Mouse (Mus musculus) forebrain, postnatal 0 days (tissue): ENCODE measurements around the gene Slx4. TPM values are rescaled to one million over a fixed set of nuclear protein-coding genes. Genes with fewer than 3 reads are reported as not detected.

Experiments
- ATAC-seq: fragments of 200-750 bp; cut with Nextera tagmentation; 2 replicates; pipeline ENCODE4 v1.8.0; 2017; ENCODE audit warnings: mild to moderate bottlenecking, moderate library complexity
- DNase-seq: peaks from one replicate; pipeline ENCODE4 v3.0.0-alpha.2; 2015
- H3K27ac ChIP-seq: fragments of 300-500 bp; sonication (generic); 2 replicates; pipeline ENCODE4 v1.5.1; 2014; ENCODE audit warnings: low read depth, mild to moderate bottlenecking, antibody characterized with exemption, low read length, moderate library complexity, mixed read lengths
- H3K27me3 ChIP-seq: fragments of 300-500 bp; sonication (generic); 2 replicates; pipeline ENCODE4 v1.6.1; 2014; ENCODE audit warnings: mild to moderate bottlenecking, low read length, mixed read lengths; ENCODE audit not compliant: insufficient read depth
- H3K36me3 ChIP-seq: fragments of 300-500 bp; sonication (generic); 2 replicates; pipeline ENCODE4 v1.6.1; 2014; ENCODE audit warnings: mild to moderate bottlenecking, moderate library complexity; ENCODE audit not compliant: insufficient read depth
- H3K4me1 ChIP-seq: fragments of 300-500 bp; sonication (generic); 2 replicates; pipeline ENCODE4 v1.6.1; 2014; ENCODE audit warnings: antibody characterized with exemption; ENCODE audit not compliant: insufficient read depth
- H3K4me2 ChIP-seq: fragments of 300-500 bp; sonication (generic); 2 replicates; pipeline ENCODE4 v1.6.1; 2014; ENCODE audit warnings: low read depth, mild to moderate bottlenecking, moderate library complexity
- H3K4me3 ChIP-seq: fragments of 300-500 bp; sonication (generic); 2 replicates; pipeline ENCODE4 v1.5.1; 2014; ENCODE audit warnings: low read depth, low read length, mixed read lengths
- H3K9ac ChIP-seq: fragments of 300-500 bp; sonication (generic); 2 replicates; pipeline ENCODE4 v1.6.1; 2014; ENCODE audit warnings: mild to moderate bottlenecking
- H3K9me3 ChIP-seq: fragments of 300-500 bp; sonication (generic); 2 replicates; pipeline ENCODE4 v1.6.1; 2016; ENCODE audit warnings: low read length
- CTCF ChIP-seq: sonication (generic); IDR thresholded peaks from 2 replicates; pipeline ENCODE4 v1.5.1; 2016; ENCODE audit warnings: antibody characterized with exemption, control low read depth, low read depth
- WGBS: fragments of 180-500 bp; shearing (Covaris S2); extraction: QIAGEN DNeasy Blood & Tissue Kit; methylation state at CpG from one replicate; pipeline ENCODE4 v1.1.7; 2014; 5-methylcytosine and 5-hydroxymethylcytosine counted together
- polyA plus RNA-seq: library from polyadenylated mRNA; unstranded; fragments of >200 nt; fragmentation: Nextera tagmentation; extraction: Ambion mirVana; gene quantifications from 2 replicates; pipeline ENCODE4 v1.2.1, GENCODE M21; 2015
- total RNA-seq: library from RNA; depleted of rRNA; stranded (reverse); fragments of >200 nt; gene quantifications from 2 replicates; pipeline ENCODE4 v1.2.3, GENCODE M21; 2014; rRNA removed

Gene Slx4
- total RNA-seq (46.0 and 50.7 TPM in 2 replicates), polyA plus RNA-seq (11.8 and 17.7 TPM in 2 replicates)

- peaks cover 23% of the 10 kb centered on the region for H3K36me3 ChIP-seq
- peaks cover 10% of the 10 kb centered on the region for H3K4me1 ChIP-seq
- H3K9me3 ChIP-seq, result no peaks in the 10 kb centered on the region
- DNase-seq, result peak; percentile 99
- H3K9ac ChIP-seq, result peak within 1 kb of the TSS; percentile 95
- 5% methylated on average over 58 of the region's 58 CpGs for WGBS
- ATAC-seq, result peak; percentile 97
- peak within 1 kb of the TSS; percentile 94 for H3K4me3 ChIP-seq
- H3K27me3 ChIP-seq, result no peaks in the 10 kb centered on the region
- TF ChIP-seq CTCF, result peak; percentile 61
- H3K27ac ChIP-seq, result peak within 1 kb of the TSS; percentile 86
- peak within 1 kb of the TSS; percentile 81 for H3K4me2 ChIP-seq
Observed at GRCm38 (mm10) chr16:4003489-4004398, at the start of gene Slx4. Gene Slx4 (minus strand): TSS chr16:4003770.

- H3K9ac ChIP-seq, result no peak overlapping the region
- no peaks in the 10 kb centered on the region for H3K4me1 ChIP-seq
- H3K9me3 ChIP-seq, result no peaks in the 10 kb centered on the region
- no peak overlapping the region for H3K4me3 ChIP-seq
- no peak for TF ChIP-seq CTCF
- ATAC-seq, result no peak
- WGBS, result 94% methylated on average over 4 of the region's 4 CpGs
- H3K4me2 ChIP-seq, result no peak overlapping the region
- no peak overlapping the region for H3K27ac ChIP-seq
- no peak for DNase-seq
- no peaks in the 10 kb centered on the region for H3K27me3 ChIP-seq
- peaks cover 75% of the 10 kb centered on the region for H3K36me3 ChIP-seq
Observed at GRCm38 (mm10) chr16:4052601-4053000, 49.0 kb upstream of the Slx4 start.

- no peak for DNase-seq
- Histone ChIP-seq H3K9ac (no peak overlapping the region), H3K4me3 (no peak overlapping the region), H3K4me2 (no peak overlapping the region), H3K36me3 (peaks cover 76% of the 10 kb centered on the region), H3K27me3 (no peaks in the 10 kb centered on the region), H3K4me1 (no peaks in the 10 kb centered on the region), H3K27ac (no peak overlapping the region), H3K9me3 (no peaks in the 10 kb centered on the region)
- ATAC-seq, result no peak
- WGBS, result 76% methylated on average over 4 of the region's 4 CpGs
- peak; percentile 27; the same call in 1 of the 2 replicates for TF ChIP-seq CTCF
Observed at GRCm38 (mm10) chr16:4045524-4045923, 42.0 kb upstream of the Slx4 start.

- Histone ChIP-seq H3K9me3 (no peaks in the 10 kb centered on the region), H3K4me2 (no peak overlapping the region), H3K9ac (no peak overlapping the region), H3K4me3 (no peak overlapping the region), H3K36me3 (peaks cover 76% of the 10 kb centered on the region), H3K27me3 (no peaks in the 10 kb centered on the region), H3K27ac (no peak overlapping the region), H3K4me1 (no peaks in the 10 kb centered on the region)
- DNase-seq (no peak), ATAC-seq (no peak)
- WGBS, result 93% methylated on average over 2 of the region's 2 CpGs
- no peak for TF ChIP-seq CTCF
Observed at GRCm38 (mm10) chr16:4044093-4044492, 40.5 kb upstream of the Slx4 start.

- no peak overlapping the region for H3K4me3 ChIP-seq
- WGBS, result 96% methylated on average over 4 of the region's 4 CpGs
- no peak overlapping the region for H3K9ac ChIP-seq
- H3K27ac ChIP-seq, result no peak overlapping the region
- DNase-seq (no peak), ATAC-seq (no peak)
- no peaks in the 10 kb centered on the region for H3K27me3 ChIP-seq
- peaks cover 78% of the 10 kb centered on the region for H3K36me3 ChIP-seq
- no peak for TF ChIP-seq CTCF
- H3K4me1 ChIP-seq, result no peaks in the 10 kb centered on the region
- H3K9me3 ChIP-seq, result no peaks in the 10 kb centered on the region
- no peak overlapping the region for H3K4me2 ChIP-seq
Observed at GRCm38 (mm10) chr16:4041646-4042045, 38.1 kb upstream of the Slx4 start.

- TF ChIP-seq CTCF, result no peak
- Histone ChIP-seq H3K9ac (no peak overlapping the region), H3K4me3 (no peak overlapping the region), H3K27ac (no peak overlapping the region), H3K27me3 (no peaks in the 10 kb centered on the region), H3K4me2 (no peak overlapping the region), H3K36me3 (peaks cover 66% of the 10 kb centered on the region), H3K4me1 (no peaks in the 10 kb centered on the region), H3K9me3 (no peaks in the 10 kb centered on the region)
- DNase-seq (no peak), ATAC-seq (no peak)
- 88% methylated on average over 5 of the region's 5 CpGs for WGBS
Observed at GRCm38 (mm10) chr16:4040206-4040605, 36.6 kb upstream of the Slx4 start.

- 94% methylated on average over 7 of the region's 7 CpGs for WGBS
- DNase-seq, result no peak
Observed at GRCm38 (mm10) chr16:4037690-4038089, 34.1 kb upstream of the Slx4 start.

More at GRCm38 (mm10) chr16:4037690-4038089, 34.1 kb upstream of the Slx4 start:
- no peak overlapping the region for H3K27ac ChIP-seq
- peaks cover 48% of the 10 kb centered on the region for H3K36me3 ChIP-seq
- H3K4me1 ChIP-seq, result no peaks in the 10 kb centered on the region
- H3K27me3 ChIP-seq, result no peaks in the 10 kb centered on the region
- no peak for TF ChIP-seq CTCF
- H3K4me2 ChIP-seq, result no peak overlapping the region
- no peaks in the 10 kb centered on the region for H3K9me3 ChIP-seq
- H3K9ac ChIP-seq, result no peak overlapping the region
- H3K4me3 ChIP-seq, result no peak overlapping the region
- ATAC-seq, result no peak
